Mouse (Mus musculus) CH12.LX (cell line): Measurements from ENCODE around the gene Sidt1. TPM values are rescaled to one million over a fixed set of nuclear protein-coding genes. Genes with fewer than 3 reads are reported as not detected.
A peak's percentile ranks its signal among the peaks of the same experiment; 100 is the strongest.
"Not testable (repeated sequence)": the region's sequence is repeated elsewhere in the genome, so short reads cannot be mapped to it uniquely, and the experiment has no call there.

Experiments
- DNase-seq: peaks from one replicate; pipeline ENCODE4 v3.0.0-alpha.2; 2013; ENCODE audit errors: extremely low read depth
- H3K27ac ChIP-seq: 2 replicates; pipeline ENCODE4 v1.5.1; 2012; ENCODE audit warnings: low read depth, mild to moderate bottlenecking, control low read depth, moderate library complexity; ENCODE audit not compliant: insufficient read depth
- H3K27me3 ChIP-seq: replicated peaks from 2 replicates; pipeline ENCODE3; 2012; ENCODE audit warnings: inconsistent platforms
- H3K36me3 ChIP-seq, 2 experiments: replicated peaks in 1 of 2; 2 replicates each; pipeline versions ENCODE3 to v1.6.1; 2012; ENCODE audit warnings: inconsistent platforms in 1 of 2, low read length in 1 of 2, mild to moderate bottlenecking in 1 of 2, mixed read lengths in 1 of 2, moderate library complexity in 1 of 2; ENCODE audit not compliant: control insufficient read depth in 1 of 2, insufficient read depth in 1 of 2
- H3K4me1 ChIP-seq, 2 experiments: 2 replicates each; pipeline ENCODE4 v1.6.1; 2012; ENCODE audit warnings: inconsistent platforms in 1 of 2, moderate library complexity in 1 of 2; ENCODE audit not compliant: insufficient read depth in 2 of 2, control insufficient read depth in 1 of 2
- H3K4me2 ChIP-seq: 2 replicates; pipeline ENCODE4 v1.6.1; 2012; ENCODE audit warnings: low read depth, mild to moderate bottlenecking, control low read depth; ENCODE audit not compliant: poor library complexity, insufficient read depth, severe bottlenecking
- H3K4me3 ChIP-seq, 3 experiments: fragments of 150-350 bp in 1 of 3; sonication (generic) in 1 of 3; replicated peaks in 1 of 3; 2 replicates each; pipeline versions ENCODE3 to v1.5.1; 2011 to 2012; ENCODE audit warnings: low read depth in 2 of 3, low read length in 2 of 3, mild to moderate bottlenecking in 2 of 3, moderate library complexity in 2 of 3, control low read depth in 1 of 3, improper control_type of control experiment in 1 of 3, inconsistent platforms in 1 of 3, mixed read lengths in 1 of 3; ENCODE audit not compliant: poor library complexity in 1 of 3
- H3K79me2 ChIP-seq: replicated peaks from 2 replicates; pipeline ENCODE4 v1.6.1; 2012; ENCODE audit warnings: mild to moderate bottlenecking, moderate library complexity; ENCODE audit not compliant: control insufficient read depth, poor library complexity, insufficient read depth, severe bottlenecking; ENCODE audit errors: extremely low read depth
- H3K9ac ChIP-seq: 2 replicates; pipeline ENCODE4 v1.6.1; 2012; ENCODE audit warnings: low read depth, mild to moderate bottlenecking, control low read depth, moderate library complexity; ENCODE audit not compliant: insufficient read depth
- H3K9me3 ChIP-seq: replicated peaks from 2 replicates; pipeline ENCODE3; 2012; ENCODE audit warnings: low read length, inconsistent platforms, mixed read lengths
- BHLHE40 ChIP-seq: IDR thresholded peaks from 2 replicates; pipeline ENCODE4 v1.6.1; 2011; ENCODE audit warnings: mild to moderate bottlenecking, low read depth, low read length, improper control_type of control experiment
- CHD1 ChIP-seq: IDR thresholded peaks from 2 replicates; pipeline ENCODE4 v1.6.1; 2012; ENCODE audit warnings: low read depth, low read length, improper control_type of control experiment, inconsistent platforms
- CHD2 ChIP-seq: IDR thresholded peaks from 2 replicates; pipeline ENCODE4 v1.6.1; 2011; ENCODE audit warnings: low read length, improper control_type of control experiment
- CTCF ChIP-seq, 2 experiments: IDR thresholded peaks in 1 of 2; conservative IDR thresholded peaks in 1 of 2; 2 replicates each; pipeline ENCODE4 v1.5.1; 2011 to 2012; ENCODE audit warnings: low read depth in 2 of 2, low read length in 2 of 2, improper control_type of control experiment in 1 of 2, inconsistent platforms in 1 of 2, mild to moderate bottlenecking in 1 of 2, moderate library complexity in 1 of 2
- E2F4 ChIP-seq: IDR thresholded peaks from 2 replicates; pipeline ENCODE4 v1.6.1; 2011; ENCODE audit warnings: low read depth, low read length, improper control_type of control experiment; ENCODE audit not compliant: insufficient replicate concordance
- EP300 ChIP-seq: IDR thresholded peaks from 2 replicates; pipeline ENCODE4 v1.6.1; 2011; ENCODE audit warnings: low read length, improper control_type of control experiment
- ETS1 ChIP-seq: conservative IDR thresholded peaks from 2 replicates; pipeline ENCODE4 v1.6.1; 2012; ENCODE audit warnings: low read depth, mild to moderate bottlenecking, inconsistent platforms, low read length, improper control_type of control experiment, moderate library complexity
- IRF4 ChIP-seq: IDR thresholded peaks from 2 replicates; pipeline ENCODE4 v1.6.1; 2014; ENCODE audit warnings: low read depth, mild to moderate bottlenecking, inconsistent platforms, low read length, improper control_type of control experiment
- JUN ChIP-seq: IDR thresholded peaks from 2 replicates; pipeline ENCODE4 v1.6.1; 2011; ENCODE audit warnings: low read depth, mild to moderate bottlenecking, low read length, improper control_type of control experiment, moderate library complexity; ENCODE audit not compliant: insufficient read depth
- JUND ChIP-seq: conservative IDR thresholded peaks from 2 replicates; pipeline ENCODE4 v1.6.1; 2011; ENCODE audit warnings: low read depth, low read length, improper control_type of control experiment
- MAX ChIP-seq: IDR thresholded peaks from 2 replicates; pipeline ENCODE4 v1.6.1; 2011; ENCODE audit warnings: low read length, improper control_type of control experiment
- MEF2A ChIP-seq: IDR thresholded peaks from 2 replicates; pipeline ENCODE4 v1.6.1; 2014; ENCODE audit warnings: low read depth, mild to moderate bottlenecking, inconsistent platforms, low read length, improper control_type of control experiment, borderline replicate concordance
- MXI1 ChIP-seq: IDR thresholded peaks from 2 replicates; pipeline ENCODE4 v1.6.1; 2011; ENCODE audit warnings: mild to moderate bottlenecking, low read depth, low read length, improper control_type of control experiment
- MYC ChIP-seq: IDR thresholded peaks from 2 replicates; pipeline ENCODE4 v1.6.1; 2011; ENCODE audit warnings: low read depth, mild to moderate bottlenecking, improper control_type of control experiment, low read length
- NELFE ChIP-seq: IDR thresholded peaks from 2 replicates; pipeline ENCODE4 v1.6.1; 2011; ENCODE audit warnings: low read depth, low read length, improper control_type of control experiment
- NRF1 ChIP-seq: IDR thresholded peaks from 2 replicates; pipeline ENCODE4 v1.6.1; 2014; ENCODE audit warnings: low read depth, mild to moderate bottlenecking, inconsistent platforms, low read length, improper control_type of control experiment, moderate library complexity
- PAX5 ChIP-seq: IDR thresholded peaks from 2 replicates; pipeline ENCODE4 v1.6.1; 2012; ENCODE audit warnings: low read length, inconsistent platforms, mixed read lengths
- POLR2A ChIP-seq: IDR thresholded peaks from 2 replicates; pipeline ENCODE4 v1.6.1; 2011; ENCODE audit warnings: low read depth, mild to moderate bottlenecking, improper control_type of control experiment, low read length
- POLR2AphosphoS2 ChIP-seq: IDR thresholded peaks from 2 replicates; pipeline ENCODE4 v1.6.1; 2011; ENCODE audit warnings: low read depth, low read length, improper control_type of control experiment
- RAD21 ChIP-seq: IDR thresholded peaks from 2 replicates; pipeline ENCODE4 v1.6.1; 2011; ENCODE audit warnings: low read depth, mild to moderate bottlenecking, low read length, improper control_type of control experiment, moderate library complexity
- RCOR1 ChIP-seq: conservative IDR thresholded peaks from 2 replicates; pipeline ENCODE4 v1.6.1; 2012; ENCODE audit warnings: low read depth, mild to moderate bottlenecking, inconsistent platforms, low read length, improper control_type of control experiment
- SMC3 ChIP-seq: IDR thresholded peaks from 2 replicates; pipeline ENCODE4 v1.6.1; 2011; ENCODE audit warnings: low read depth, low read length, improper control_type of control experiment
- USF1 ChIP-seq: IDR thresholded peaks from 2 replicates; pipeline ENCODE4 v1.6.1; 2014; ENCODE audit warnings: low read depth, mild to moderate bottlenecking, inconsistent platforms, low read length, improper control_type of control experiment
- USF2 ChIP-seq: conservative IDR thresholded peaks from 2 replicates; pipeline ENCODE4 v1.6.1; 2011; ENCODE audit warnings: low read depth, low read length, improper control_type of control experiment
- ZC3H11A ChIP-seq: IDR thresholded peaks from 2 replicates; pipeline ENCODE4 v1.6.1; 2012; ENCODE audit warnings: low read depth, mild to moderate bottlenecking, inconsistent platforms, low read length, improper control_type of control experiment
- ZMIZ1 ChIP-seq: IDR thresholded peaks from 2 replicates; pipeline ENCODE4 v1.6.1; 2012; ENCODE audit warnings: low read depth, mild to moderate bottlenecking, inconsistent platforms, low read length, improper control_type of control experiment
- ZNF384 ChIP-seq: IDR thresholded peaks from 2 replicates; pipeline ENCODE4 v1.6.1; 2012; ENCODE audit warnings: low read depth, low read length, improper control_type of control experiment, inconsistent platforms
- dilution Hi-C: fragments of 300-500 bp; cut with MboI; formaldehyde crosslinking; loops from 2 replicates; pipeline ENCODE4 v1.14.3; 2020; ENCODE audit warnings: low sequenced_read_pairs; ENCODE audit not compliant: extremely low pct_unique_long_range_greater_than_20kb, extremely low pct_ligation_motif_present
- in situ Hi-C: fragments of 300-500 bp; cut with MboI; formaldehyde crosslinking; loops from 3 replicates; pipeline ENCODE4 v1.14.3; 2019; ENCODE audit warnings: low sequenced_read_pairs, low pct_ligation_motif_present, low pct_unique_long_range_greater_than_20kb, mixed read lengths
- polyA plus RNA-seq: library from polyadenylated mRNA; unstranded; fragments of >175 nt; gene quantifications from 2 replicates; pipeline ENCODE4 v1.2.1, GENCODE M21; 2012; ENCODE audit warnings: low read depth; ENCODE audit not compliant: insufficient read length
- total RNA-seq, 2 experiments: library from RNA; depleted of rRNA; stranded (reverse); fragments of 300-350 nt in 1 of 2; fragments of >200 nt in 1 of 2; gene quantifications; 2 replicates each; pipeline ENCODE4 v1.2.3; 2012 to 2014

Gene Sidt1
- total and polyA plus RNA-seq, 3 experiments = not detected

GRCm38 (mm10) chr16:44299438-44300093 lies 33.4 kb downstream of the Sidt1 start:
- no peak overlapping the region for H3K9ac ChIP-seq
- H3K9me3 ChIP-seq = no peaks in the 10 kb centered on the region
- no peaks in the 10 kb centered on the region for H3K27me3 ChIP-seq
- no peaks in the 10 kb centered on the region for H3K79me2 ChIP-seq
- TF ChIP-seq POLR2AphosphoS2 (no peak), JUND (0 out of 2 replicates have a peak, but pooled peaks have one; percentile 21), ZC3H11A (peak; percentile 44; the same call in 1 of the 2 replicates), SMC3 (peak; percentile 82), CTCF (conservative IDR thresholded peaks at IDR 0.05 in 1 of 2, IDR thresholded peaks at IDR 0.05 in 1 of 2; ENCODE audit: low read depth in 2 of 2, low read length in 2 of 2) (peak; percentile 95 to 98), ZMIZ1 (no peak), MXI1 (peak; percentile 43; the same call in 1 of the 2 replicates), MYC (0 out of 2 replicates have a peak, but pooled peaks have one; percentile 39), IRF4 (peak; percentile 32; the same call in 1 of the 2 replicates), MAX (no peak; the same call in 1 of the 2 replicates), RAD21 (peak; percentile 93)
- in situ Hi-C loops (loop anchor here (25.0 kb wide), 1 partner anchor 413 kb away; the partner anchor contains the start of gene Nepro), dilution Hi-C loops (no loop called here)
- H3K27ac ChIP-seq = no peak overlapping the region
- DNase-seq = peak; percentile 51
- H3K4me3 ChIP-seq = no peak overlapping the region
- H3K4me1 ChIP-seq = no peaks in the 10 kb centered on the region; a peak in 1 of 4 replicates
- no peaks in the 10 kb centered on the region for H3K36me3 ChIP-seq
- H3K4me2 ChIP-seq = no peak overlapping the region

GRCm38 (mm10) chr16:44293960-44294359 lies 39.0 kb downstream of the Sidt1 start:
- in situ Hi-C loops = loop anchor here (25.0 kb wide), 1 partner anchor 418 kb away; the partner anchor contains the start of gene Nepro

GRCm38 (mm10) chr16:44292681-44293080 lies 40.3 kb downstream of the Sidt1 start:
- H3K4me3 ChIP-seq, H3K9ac ChIP-seq, H3K4me2 ChIP-seq, DNase-seq, H3K27me3 ChIP-seq, H3K27ac ChIP-seq, H3K36me3 ChIP-seq, H3K79me2 ChIP-seq, dilution Hi-C loops, H3K9me3 ChIP-seq, H3K4me1 ChIP-seq: not testable (repeated sequence)
- in situ Hi-C loops = loop anchor here (25.0 kb wide), 1 partner anchor 420 kb away; the partner anchor contains the start of gene Nepro

More at GRCm38 (mm10) chr16:44293960-44294359, 39.0 kb downstream of the Sidt1 start:
- Histone ChIP-seq H3K4me2 (no peak overlapping the region), H3K27me3 (no peaks in the 10 kb centered on the region), H3K36me3 (no peaks in the 10 kb centered on the region), H3K79me2 (no peaks in the 10 kb centered on the region), H3K4me3 (no peak overlapping the region), H3K9ac (no peak overlapping the region), H3K9me3 (no peaks in the 10 kb centered on the region), H3K4me1 (0 out of 4 replicates have a peak, but pooled peaks cover 0 to 2% of the 10 kb centered on the region in 2 experiments), H3K27ac (no peak overlapping the region)
- DNase-seq = no peak
- TF ChIP-seq BHLHE40 = no peak
- TF ChIP-seq ETS1 = no peak
- no peak for TF ChIP-seq MXI1
- TF ChIP-seq JUN = peak; percentile 42; the same call in 1 of the 2 replicates
- no peak for TF ChIP-seq NRF1
- TF ChIP-seq E2F4 = no peak
- no peak for TF ChIP-seq USF1
- TF ChIP-seq RCOR1 = no peak
- TF ChIP-seq USF2 = no peak
- no peak for TF ChIP-seq CHD2
- TF ChIP-seq ZNF384 = no peak
- TF ChIP-seq CTCF (conservative IDR thresholded peaks at IDR 0.05 in 1 of 2, IDR thresholded peaks at IDR 0.05 in 1 of 2; ENCODE audit: low read depth in 2 of 2, low read length in 2 of 2) = no peak
- TF ChIP-seq EP300 = peak; percentile 55; the same call in 1 of the 2 replicates
- TF ChIP-seq NELFE = no peak
- TF ChIP-seq POLR2A = no peak
- no peak for TF ChIP-seq PAX5
- TF ChIP-seq CHD1 = no peak
- no peak for TF ChIP-seq MEF2A
- peak; percentile 79 for TF ChIP-seq IRF4
- dilution Hi-C loops = no loop called here
